Mouse (Mus musculus) limb, embryonic 12.5 days (tissue): ENCODE results near the gene Ppox. TPM values are rescaled to one million over a fixed set of nuclear protein-coding genes. Genes with fewer than 3 reads are reported as not detected.

Experiments used
- ATAC-seq: fragments of 200-750 bp; cut with Nextera tagmentation; 2 replicates; pipeline ENCODE4 v1.8.0; 2017; ENCODE audit warnings: low read depth, moderate TSS enrichment; ENCODE audit not compliant: insufficient number of reproducible peaks, insufficient read depth, low FRiP score, low TSS enrichment
- H3K27ac ChIP-seq: fragments of 300-500 bp; sonication (generic); 2 replicates; pipeline ENCODE4 v1.5.1; 2016; ENCODE audit warnings: mild to moderate bottlenecking, moderate library complexity
- H3K27me3 ChIP-seq: fragments of 300-500 bp; sonication (generic); 2 replicates; pipeline ENCODE4 v1.6.1; 2016; ENCODE audit warnings: mild to moderate bottlenecking, moderate library complexity
- H3K36me3 ChIP-seq: fragments of 300-500 bp; sonication (generic); 2 replicates; pipeline ENCODE4 v1.6.1; 2016; ENCODE audit warnings: mild to moderate bottlenecking, moderate library complexity
- H3K4me1 ChIP-seq: fragments of 300-500 bp; sonication (generic); replicated peaks from 2 replicates; pipeline ENCODE4 v1.6.1; 2016
- H3K4me2 ChIP-seq: fragments of 300-500 bp; sonication (generic); 2 replicates; pipeline ENCODE4 v1.6.1; 2016; ENCODE audit warnings: mild to moderate bottlenecking, moderate library complexity
- H3K4me3 ChIP-seq: fragments of 300-500 bp; sonication (generic); replicated peaks from 2 replicates; pipeline ENCODE4 v1.5.1; 2016; ENCODE audit warnings: mild to moderate bottlenecking
- H3K9ac ChIP-seq: fragments of 300-500 bp; sonication (generic); replicated peaks from 2 replicates; pipeline ENCODE4 v1.6.1; 2016; ENCODE audit warnings: mild to moderate bottlenecking, moderate library complexity
- H3K9me3 ChIP-seq: fragments of 300-500 bp; sonication (generic); 2 replicates; pipeline ENCODE4 v1.6.1; 2016; ENCODE audit warnings: mild to moderate bottlenecking, moderate library complexity
- WGBS: fragments of 180-500 bp; shearing (Covaris S2); methylation state at CpG from one replicate; pipeline ENCODE4 v1.1.7; 2016; 5-methylcytosine and 5-hydroxymethylcytosine counted together
- polyA plus RNA-seq: library from polyadenylated mRNA; unstranded; fragments of >200 nt; fragmentation: Nextera tagmentation; extraction: Ambion mirVana; gene quantifications from 2 replicates; pipeline ENCODE4 v1.2.1, GENCODE M21; 2016

Ppox gene
- polyA plus RNA-seq, 1 experiment from 2014 or later: 75.9 TPM

DNA sequence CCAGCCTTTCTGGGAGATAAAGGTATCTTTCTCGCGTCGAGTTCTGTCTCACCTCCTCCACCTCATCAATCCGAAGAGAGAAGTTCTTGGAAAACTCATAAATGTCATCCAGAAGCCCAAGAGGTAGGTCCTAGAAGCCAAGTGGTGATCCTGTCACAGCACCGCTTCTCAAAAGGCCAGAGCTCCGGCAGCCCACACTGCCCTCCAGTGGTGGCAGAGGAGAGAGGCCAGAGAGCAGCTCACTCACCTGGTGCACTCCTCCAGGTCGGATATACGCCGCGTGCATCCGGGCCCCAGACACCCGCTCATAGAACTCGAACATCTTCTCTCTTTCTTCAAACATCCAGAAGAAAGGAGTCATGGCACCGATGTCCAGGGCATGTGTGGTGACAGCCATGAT is 42.5 kb downstream of the Ppox start:
- no peak overlapping the region for H3K4me3 ChIP-seq
- ATAC-seq: no peak
- no peaks in the 10 kb centered on the region for H3K4me1 ChIP-seq
- H3K9me3 ChIP-seq: no peaks in the 10 kb centered on the region
- no peak overlapping the region for H3K9ac ChIP-seq
- H3K36me3 ChIP-seq: peaks cover 99% of the 10 kb centered on the region
- no peak overlapping the region for H3K27ac ChIP-seq
- no peaks in the 10 kb centered on the region for H3K27me3 ChIP-seq
- H3K4me2 ChIP-seq: no peak overlapping the region
- 70% methylated on average over 14 of the region's 14 CpGs for WGBS

- Histone ChIP-seq H3K27me3 (no peaks in the 10 kb centered on the region), H3K36me3 (peaks cover 94% of the 10 kb centered on the region), H3K9me3 (no peaks in the 10 kb centered on the region), H3K4me2 (no peak overlapping the region), H3K4me1 (no peaks in the 10 kb centered on the region), H3K9ac (no peak overlapping the region), H3K4me3 (no peak overlapping the region), H3K27ac (no peak overlapping the region)
- ATAC-seq: no peak
- WGBS: 86% methylated on average over 6 of the region's 6 CpGs
Observed at GRCm38 (mm10) chr1:171237438-171237837, 43.5 kb downstream of the Ppox start.

GRCm38 (mm10) chr1:171235791-171236190 is 45.2 kb downstream of the Ppox start:
- Histone ChIP-seq H3K27ac (no peak overlapping the region), H3K9me3 (no peaks in the 10 kb centered on the region), H3K9ac (no peak overlapping the region), H3K36me3 (peaks cover 79% of the 10 kb centered on the region), H3K4me2 (no peak overlapping the region), H3K4me1 (peaks cover 4% of the 10 kb centered on the region), H3K27me3 (no peaks in the 10 kb centered on the region), H3K4me3 (no peak overlapping the region)
- no peak for ATAC-seq
- 87% methylated on average over 4 of the region's 4 CpGs for WGBS

DNA sequence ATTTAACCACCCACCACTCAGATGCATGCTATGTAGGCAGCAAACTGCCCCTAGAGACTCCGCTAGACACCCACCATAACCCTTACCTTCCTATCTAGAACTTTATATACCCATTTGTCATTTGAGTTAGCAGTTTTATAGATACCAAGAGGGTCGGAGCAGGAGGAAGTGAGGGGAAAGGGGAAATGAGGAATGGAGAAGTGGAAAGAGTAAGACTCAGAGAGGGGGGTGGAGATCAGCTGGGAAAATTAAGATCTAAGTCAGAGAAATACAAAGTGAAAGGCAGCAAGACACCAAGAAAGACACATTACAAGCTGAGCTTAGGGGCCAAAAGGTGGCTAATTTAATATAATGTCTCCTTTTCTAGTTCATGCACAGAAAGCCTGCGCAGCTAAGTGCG is 46.4 kb downstream of the Ppox start:
- H3K36me3 ChIP-seq: peaks cover 66% of the 10 kb centered on the region
- H3K4me1 ChIP-seq: peaks cover 16% of the 10 kb centered on the region
- H3K9me3 ChIP-seq: no peaks in the 10 kb centered on the region
- no peak overlapping the region for H3K9ac ChIP-seq
- no peak overlapping the region for H3K4me2 ChIP-seq
- no peak for ATAC-seq
- H3K27me3 ChIP-seq: no peaks in the 10 kb centered on the region
- no peak overlapping the region for H3K27ac ChIP-seq
- H3K4me3 ChIP-seq: no peak overlapping the region
- WGBS: 85% methylated on average over 4 of the region's 4 CpGs

- Histone ChIP-seq H3K4me2 (no peak within 1 kb of the TSS), H3K9ac (no peak within 1 kb of the TSS), H3K36me3 (peaks cover 62% of the 10 kb centered on the region), H3K4me1 (peaks cover 17% of the 10 kb centered on the region), H3K27ac (no peak within 1 kb of the TSS), H3K27me3 (no peaks in the 10 kb centered on the region), H3K9me3 (no peaks in the 10 kb centered on the region), H3K4me3 (no peak within 1 kb of the TSS)
- 92% methylated on average over 14 of the region's 14 CpGs for WGBS
- ATAC-seq: no peak
Observed at GRCm38 (mm10) chr1:171234126-171234525, 46.9 kb downstream of the Ppox start, which contains the start of gene Fcer1g. Gene Fcer1g (minus strand): TSS chr1:171234365.

DNA sequence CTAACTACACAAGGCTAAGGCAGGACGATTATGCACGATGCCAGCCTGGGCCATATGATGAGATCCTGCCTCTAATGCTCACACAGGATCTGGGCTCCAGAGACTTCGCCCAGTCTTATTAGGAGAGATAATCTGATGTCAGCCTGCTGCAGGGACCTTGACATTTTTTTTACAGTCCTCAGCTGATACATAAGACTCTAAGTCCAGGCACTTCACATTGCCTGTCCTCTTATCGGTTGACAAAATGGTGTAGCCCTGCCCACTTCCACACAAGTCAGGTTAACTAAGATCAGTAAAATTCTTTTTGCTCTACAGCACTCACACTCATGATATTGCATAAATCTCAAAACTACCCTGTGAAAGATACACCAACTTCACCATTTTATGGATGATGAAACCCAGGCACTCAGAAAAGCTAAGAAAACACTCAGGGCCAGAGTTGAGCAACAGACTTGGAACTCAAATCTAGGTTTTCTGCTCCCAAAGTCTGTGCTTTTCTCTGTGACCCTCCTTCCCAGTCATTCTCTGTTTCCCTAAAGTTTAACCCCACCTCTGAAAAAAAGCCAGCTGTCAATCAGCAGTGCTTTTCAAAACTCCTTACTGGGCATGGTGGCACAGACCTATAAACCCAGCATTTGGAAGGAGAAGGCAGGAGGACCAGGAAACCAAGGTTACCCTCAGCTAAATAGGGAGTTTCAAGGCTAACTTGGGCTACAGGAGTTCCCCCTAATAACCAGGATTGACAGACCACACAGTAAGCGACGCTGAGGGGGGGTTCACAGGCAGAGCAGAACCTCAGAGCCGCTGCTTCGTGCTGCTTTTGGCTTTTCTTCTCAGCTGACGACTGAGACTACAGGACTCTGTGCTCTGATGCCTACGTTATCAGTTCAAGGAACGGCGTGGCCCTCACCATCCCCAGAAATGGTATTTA is 47.9 kb downstream of the Ppox start:
- Histone ChIP-seq H3K27ac (no peak overlapping the region), H3K9me3 (no peaks in the 10 kb centered on the region), H3K4me1 (peaks cover 17% of the 10 kb centered on the region), H3K4me2 (no peak overlapping the region), H3K9ac (no peak overlapping the region), H3K36me3 (peaks cover 52% of the 10 kb centered on the region), H3K27me3 (no peaks in the 10 kb centered on the region), H3K4me3 (no peak overlapping the region)
- ATAC-seq: no peak
- WGBS: 87% methylated on average over 12 of the region's 12 CpGs

GRCm38 (mm10) chr1:171232348-171232747 is 48.6 kb downstream of the Ppox start:
- H3K9ac ChIP-seq: no peak overlapping the region
- peaks cover 44% of the 10 kb centered on the region for H3K36me3 ChIP-seq
- no peak overlapping the region for H3K27ac ChIP-seq
- peaks cover 17% of the 10 kb centered on the region for H3K4me1 ChIP-seq
- no peak overlapping the region for H3K4me2 ChIP-seq
- 88% methylated on average over 5 of the region's 5 CpGs for WGBS
- no peaks in the 10 kb centered on the region for H3K27me3 ChIP-seq
- ATAC-seq: no peak
- no peaks in the 10 kb centered on the region for H3K9me3 ChIP-seq
- no peak overlapping the region for H3K4me3 ChIP-seq

DNA sequence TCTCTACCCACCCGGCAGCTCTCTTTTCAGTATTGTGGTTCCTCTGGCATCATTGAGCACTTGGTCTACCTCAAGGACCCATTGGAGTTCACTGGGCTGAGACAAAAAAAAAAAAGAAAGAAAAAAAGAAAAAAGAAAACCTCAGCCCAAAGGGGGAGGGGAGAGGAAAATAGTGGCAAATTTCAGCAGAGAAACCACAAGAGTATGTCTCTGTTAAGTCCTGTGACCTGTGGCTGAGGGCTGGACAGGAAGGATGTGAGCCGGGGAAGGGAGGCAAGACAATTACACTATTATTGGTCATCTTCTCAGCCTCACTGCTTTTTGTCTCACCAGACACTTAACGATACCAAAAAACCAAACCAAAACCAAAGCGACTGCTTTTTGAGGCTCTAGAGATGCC is 49.1 kb downstream of the Ppox start:
- no peak overlapping the region for H3K4me3 ChIP-seq
- WGBS: 87% methylated on average over 4 of the region's 4 CpGs
- peak overlapping the region; percentile 23; the same call in 1 of the 2 replicates for H3K27ac ChIP-seq
- H3K9me3 ChIP-seq: no peaks in the 10 kb centered on the region
- no peaks in the 10 kb centered on the region for H3K27me3 ChIP-seq
- H3K36me3 ChIP-seq: peaks cover 39% of the 10 kb centered on the region
- peaks cover 17% of the 10 kb centered on the region for H3K4me1 ChIP-seq
- no peak overlapping the region for H3K4me2 ChIP-seq
- ATAC-seq: no peak
- H3K9ac ChIP-seq: no peak overlapping the region

DNA sequence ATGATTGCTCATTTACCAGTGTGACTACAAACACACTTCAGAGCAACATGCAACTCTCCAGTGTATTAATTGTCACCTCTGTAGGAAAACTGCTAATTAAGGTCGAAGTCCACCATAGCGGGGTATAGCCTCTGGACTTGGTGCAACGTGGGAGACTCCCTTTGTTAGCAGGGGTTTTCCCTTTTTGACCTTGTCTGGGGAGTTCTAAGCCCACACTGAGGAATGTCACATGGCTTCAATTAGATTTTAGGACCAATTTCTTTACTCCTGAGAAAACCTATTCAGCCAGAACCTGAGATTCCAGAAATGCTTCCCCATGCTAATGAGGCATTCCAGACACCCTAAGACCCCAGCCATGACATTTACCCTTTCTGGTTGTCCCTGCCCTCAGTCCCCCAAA is 50.8 kb downstream of the Ppox start:
- peak; percentile 30; the same call in 1 of the 2 replicates for ATAC-seq
- no peak overlapping the region for H3K9ac ChIP-seq
- 29% methylated on average over 3 of the region's 3 CpGs for WGBS
- no peaks in the 10 kb centered on the region for H3K9me3 ChIP-seq
- H3K4me2 ChIP-seq: no peak overlapping the region
- no peak overlapping the region for H3K4me3 ChIP-seq
- H3K4me1 ChIP-seq: peaks cover 17% of the 10 kb centered on the region
- peak overlapping the region; percentile 64 for H3K27ac ChIP-seq
- peaks cover 23% of the 10 kb centered on the region for H3K36me3 ChIP-seq
- H3K27me3 ChIP-seq: no peaks in the 10 kb centered on the region

DNA sequence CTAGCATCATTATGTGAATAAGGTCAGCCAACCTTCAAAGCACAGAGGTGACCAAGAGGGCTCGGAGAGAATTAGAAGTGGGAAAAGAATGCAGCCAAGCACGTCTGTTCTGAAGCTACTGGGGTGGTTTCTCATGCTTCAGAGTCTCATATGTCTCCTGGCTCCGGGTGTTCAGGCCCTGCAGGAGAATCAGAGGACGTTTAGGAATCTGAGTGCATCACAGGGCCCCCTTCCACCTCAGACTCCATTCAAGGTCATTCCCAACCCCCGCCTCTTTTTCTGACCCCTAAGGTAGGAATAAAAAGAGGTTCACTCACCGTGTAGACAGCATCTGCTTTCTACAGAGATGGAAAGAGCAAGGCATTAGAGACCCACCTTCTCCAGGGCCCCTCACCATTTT is 51.2 kb downstream of the Ppox start:
- Histone ChIP-seq H3K27me3 (no peaks in the 10 kb centered on the region), H3K27ac (peak overlapping the region; percentile 64)

DNA sequence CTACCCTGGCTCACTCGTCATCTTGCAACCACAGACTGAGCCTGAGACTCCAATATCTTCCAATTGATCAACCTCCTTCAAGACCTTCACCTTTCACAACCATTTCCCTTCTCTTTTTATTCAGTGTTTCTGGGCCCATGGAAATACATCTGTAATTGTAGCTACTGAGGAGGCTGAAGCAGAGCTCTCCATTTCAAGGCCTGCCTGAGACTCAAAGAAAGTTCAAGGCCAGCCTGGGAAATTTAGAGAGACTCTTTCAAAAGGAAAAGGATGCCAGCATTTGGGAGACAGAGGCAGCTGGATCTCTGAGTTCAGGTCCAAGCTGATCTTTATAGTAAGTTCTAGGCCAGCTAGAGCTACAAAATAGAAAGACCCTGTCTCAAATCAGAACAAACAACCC is 53.1 kb downstream of the Ppox start:
- no peaks in the 10 kb centered on the region for H3K36me3 ChIP-seq
- 85% methylated on average over 1 of the region's 1 CpGs for WGBS
- no peak overlapping the region for H3K4me2 ChIP-seq
- H3K27ac ChIP-seq: no peak overlapping the region
- peaks cover 17% of the 10 kb centered on the region for H3K4me1 ChIP-seq
- ATAC-seq: no peak
- H3K4me3 ChIP-seq: no peak overlapping the region
- H3K9me3 ChIP-seq: no peaks in the 10 kb centered on the region
- no peaks in the 10 kb centered on the region for H3K27me3 ChIP-seq
- no peak overlapping the region for H3K9ac ChIP-seq

More for the DNA sequence above, 51.2 kb downstream of the Ppox start:
- H3K9ac ChIP-seq: no peak overlapping the region
- no peaks in the 10 kb centered on the region for H3K9me3 ChIP-seq
- no peak overlapping the region for H3K4me2 ChIP-seq
- ATAC-seq: 0 out of 2 replicates have a peak, but pooled peaks have one; percentile 5
- peaks cover 18% of the 10 kb centered on the region for H3K36me3 ChIP-seq
- H3K4me1 ChIP-seq: peaks cover 17% of the 10 kb centered on the region
- WGBS: 37% methylated on average over 6 of the region's 6 CpGs
- H3K4me3 ChIP-seq: no peak overlapping the region
